Mouse (Mus musculus): ENCODE measurements around the gene Nudt21.
A peak's percentile ranks its signal among the peaks of the same experiment; 100 is the strongest.

Nudt21 gene

DNA sequence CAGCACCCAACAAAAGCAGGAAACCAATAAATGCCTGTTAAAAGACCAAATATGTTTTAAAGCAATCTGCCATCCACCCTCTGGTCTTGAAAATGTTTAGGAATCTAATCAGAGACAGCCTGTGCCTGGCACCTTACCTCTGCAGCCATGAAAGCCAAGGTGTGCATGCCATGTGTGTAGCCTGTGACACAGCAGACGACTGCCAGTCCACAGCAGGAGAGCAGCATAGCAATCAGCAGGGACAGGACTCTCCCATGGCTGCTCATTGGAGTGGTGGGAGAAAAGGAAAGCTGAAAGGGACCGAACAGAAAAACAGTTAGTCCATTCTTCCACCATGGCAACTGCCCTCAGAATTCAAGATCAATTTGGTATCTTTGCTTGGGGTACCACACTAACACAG is 37.9 kb downstream of the Nudt21 start:
- DNase-seq (ENCODE audit: low spot score) = no peak

DNA sequence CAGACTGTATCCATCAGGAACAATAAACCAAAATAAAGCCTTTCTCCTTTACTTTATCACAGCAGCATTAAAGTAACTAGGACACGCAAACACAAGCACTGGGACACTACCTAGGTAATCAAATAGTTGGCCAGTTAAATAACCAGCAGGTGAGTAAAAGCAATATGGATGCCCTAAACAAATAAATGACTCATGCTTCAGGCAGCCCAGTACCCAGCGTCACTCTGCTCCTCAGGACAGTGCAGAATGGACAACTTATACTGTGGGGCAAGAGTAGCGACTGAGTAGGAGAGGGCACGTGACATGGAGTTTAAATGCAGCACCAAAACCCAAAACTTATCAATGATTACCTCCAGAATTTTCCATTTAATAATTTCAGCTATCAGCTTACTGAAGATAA is 47.1 kb downstream of the Nudt21 start:
- DNase-seq (ENCODE audit: low spot score) = no peak

DNA sequence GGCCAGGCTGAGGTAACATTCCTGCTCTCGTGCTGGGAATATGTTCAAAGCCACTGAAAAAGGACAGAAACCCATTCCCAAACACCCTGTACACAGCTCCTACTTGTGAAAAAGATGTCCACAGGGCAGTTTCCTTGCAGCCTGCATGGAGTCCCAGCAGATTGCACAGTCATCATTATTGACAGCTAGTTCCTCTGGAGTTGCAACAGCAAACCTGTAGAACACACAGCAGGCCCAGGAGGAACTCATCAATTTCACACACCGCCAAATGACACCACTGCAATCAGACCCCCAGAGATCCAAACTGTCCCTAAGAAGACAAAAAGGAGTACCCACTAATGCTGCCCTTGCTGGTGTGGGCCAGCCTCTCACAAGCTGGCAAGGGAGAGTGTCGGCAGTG is 52.1 kb downstream of the Nudt21 start:
- no peak for DNase-seq (ENCODE audit: low spot score)

DNA sequence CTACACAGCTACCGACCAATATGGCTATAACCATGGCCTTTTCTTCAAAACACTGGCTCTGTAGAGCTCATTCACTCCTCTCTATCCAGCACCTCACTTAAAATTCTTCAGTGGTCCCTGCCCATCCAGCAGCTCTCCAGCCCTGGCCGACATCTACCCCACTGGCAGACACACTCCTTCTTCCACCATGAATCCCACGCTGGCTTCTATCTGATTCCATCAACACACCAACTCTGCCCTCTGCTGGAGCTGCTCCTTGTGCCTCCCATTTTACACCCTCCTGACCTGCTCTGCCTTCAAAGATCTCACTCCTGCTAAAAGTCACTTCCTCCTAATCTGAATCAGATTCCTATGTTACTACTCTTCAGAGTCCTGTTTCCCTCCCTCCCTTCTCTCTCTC is 53.0 kb downstream of the Nudt21 start:
- DNase-seq (ENCODE audit: low spot score) = no peak

DNA sequence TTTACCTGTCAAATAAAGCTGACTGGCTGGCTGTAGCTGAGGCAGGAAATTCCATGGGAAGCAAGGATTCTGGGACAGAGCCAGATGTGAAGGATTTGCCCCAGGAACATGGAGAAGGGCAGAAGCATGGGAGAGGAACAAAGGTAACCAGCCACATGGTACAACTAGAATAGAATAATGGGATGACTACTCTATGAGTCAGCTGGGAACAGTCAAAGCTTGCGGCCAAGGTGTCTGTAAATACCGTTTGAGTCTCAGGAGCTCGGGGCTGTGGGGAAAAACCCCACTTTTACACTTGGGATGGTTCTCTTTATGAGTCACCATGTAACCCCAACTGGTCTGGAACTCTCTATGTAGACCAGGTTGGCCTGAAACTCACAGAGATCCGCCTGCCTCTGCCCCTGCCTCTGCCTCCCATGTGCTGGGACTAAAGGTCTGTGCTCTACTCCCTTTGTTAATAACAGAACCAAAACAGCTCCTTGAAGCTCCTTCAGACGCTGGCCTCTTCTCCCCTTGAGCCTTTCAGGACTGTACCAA is 55.1 kb downstream of the Nudt21 start:
- DNase-seq (ENCODE audit: low spot score) = no peak

DNA sequence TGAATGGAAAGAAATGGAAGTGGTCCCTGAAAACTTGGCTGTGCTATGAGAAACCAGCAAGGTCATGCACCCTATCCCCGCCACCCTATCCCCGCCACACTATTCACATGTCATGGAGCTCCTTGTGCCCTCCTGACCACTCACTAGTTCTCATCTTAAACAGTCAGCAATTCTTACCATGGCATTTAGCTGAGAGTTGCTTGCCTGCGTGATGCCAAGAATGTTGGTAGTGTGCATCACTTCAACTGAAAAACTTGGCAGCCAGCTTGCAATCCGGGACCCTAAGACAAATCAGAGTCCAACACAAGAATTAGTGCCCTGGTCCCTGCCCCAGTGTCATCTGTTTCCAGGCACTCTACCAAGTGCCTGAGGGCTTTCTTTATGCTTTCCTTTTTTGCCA is 56.7 kb downstream of the Nudt21 start:
- DNase-seq (ENCODE audit: low spot score) = no peak

DNA sequence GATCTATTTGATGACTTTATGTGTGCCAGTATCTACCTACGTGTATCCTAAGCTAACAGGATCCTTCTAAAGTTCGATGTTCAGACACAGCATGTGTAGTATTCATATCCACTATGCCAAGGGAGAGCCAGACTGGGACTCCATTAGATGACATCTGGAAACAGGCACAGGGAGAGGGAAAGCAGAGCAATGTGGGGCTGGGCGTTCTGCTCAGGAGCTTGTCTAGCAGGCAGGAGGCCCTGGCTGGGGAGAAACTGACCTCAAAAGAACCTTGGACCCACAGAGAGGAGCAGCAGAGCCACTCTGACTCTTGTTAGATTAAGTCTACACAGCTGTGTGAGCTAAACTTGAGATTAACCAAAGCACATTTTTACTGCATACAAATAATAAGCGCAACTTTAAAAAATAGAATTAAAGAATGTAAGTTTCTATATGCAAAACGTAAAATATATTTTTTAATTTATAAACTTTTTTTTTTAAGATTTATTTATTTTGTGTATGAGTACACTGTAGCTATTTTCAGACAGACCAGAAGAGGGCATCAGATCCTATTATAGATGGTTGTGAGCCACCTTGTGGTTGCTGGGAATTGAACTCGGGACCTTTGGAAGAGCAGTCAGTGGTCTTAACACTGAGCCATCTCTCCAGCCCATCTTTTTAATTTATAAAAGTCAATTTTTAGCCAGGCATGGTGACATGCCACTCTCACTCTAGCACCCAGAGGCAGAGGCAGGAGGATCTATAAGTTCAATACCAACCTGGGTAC is 60.2 kb downstream of the Nudt21 start:
- no peak for DNase-seq (ENCODE audit: low spot score)

DNA sequence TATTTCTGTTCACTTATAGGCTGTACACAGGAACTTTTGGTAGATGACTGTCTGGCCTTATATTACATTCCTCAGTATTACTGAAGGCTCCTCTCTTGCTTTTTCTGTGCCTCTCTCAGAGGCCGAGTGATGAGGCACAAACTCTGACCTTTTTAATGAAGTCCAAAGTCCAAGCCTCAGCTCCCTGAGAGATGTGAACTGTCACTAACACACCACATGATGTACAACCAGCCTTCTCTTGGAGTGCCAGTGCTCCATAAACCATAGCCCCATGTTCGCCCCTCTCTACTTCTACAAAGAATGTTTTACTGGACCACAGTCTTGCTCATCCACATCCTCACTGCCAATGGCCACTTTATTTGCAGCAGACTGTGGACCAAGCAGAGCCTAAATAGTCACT is 61.5 kb downstream of the Nudt21 start:
- DNase-seq (ENCODE audit: low spot score) = no peak

DNA sequence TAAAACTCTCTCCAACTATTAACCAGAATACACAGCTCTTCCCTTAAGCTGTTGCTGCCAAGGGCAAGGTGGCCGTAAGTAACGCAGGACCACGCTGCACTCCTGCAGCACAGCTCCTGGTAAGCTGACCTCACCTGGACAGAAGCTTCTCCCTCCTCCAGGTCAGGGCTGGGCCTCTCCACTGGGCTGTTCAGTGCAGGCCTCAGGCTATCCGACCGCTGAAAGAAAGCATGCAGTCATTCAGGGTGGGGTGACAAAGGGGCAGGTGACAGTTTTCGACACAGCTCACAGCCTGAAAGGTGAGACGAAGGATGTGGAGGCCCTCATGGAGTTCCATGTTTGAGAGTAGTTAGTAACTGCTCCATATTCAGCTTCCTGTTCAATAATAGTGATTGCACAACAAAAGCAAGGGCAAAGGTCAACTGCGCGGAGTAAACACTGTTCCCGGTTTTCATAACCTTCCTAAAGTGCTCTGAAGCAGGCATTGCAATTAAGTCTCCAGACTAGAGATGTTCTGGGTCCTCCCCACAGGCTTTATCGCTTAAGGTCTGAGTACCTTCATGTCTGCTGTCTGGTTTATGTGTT is 62.1 kb downstream of the Nudt21 start:
- no peak for DNase-seq (ENCODE audit: low spot score)

DNA sequence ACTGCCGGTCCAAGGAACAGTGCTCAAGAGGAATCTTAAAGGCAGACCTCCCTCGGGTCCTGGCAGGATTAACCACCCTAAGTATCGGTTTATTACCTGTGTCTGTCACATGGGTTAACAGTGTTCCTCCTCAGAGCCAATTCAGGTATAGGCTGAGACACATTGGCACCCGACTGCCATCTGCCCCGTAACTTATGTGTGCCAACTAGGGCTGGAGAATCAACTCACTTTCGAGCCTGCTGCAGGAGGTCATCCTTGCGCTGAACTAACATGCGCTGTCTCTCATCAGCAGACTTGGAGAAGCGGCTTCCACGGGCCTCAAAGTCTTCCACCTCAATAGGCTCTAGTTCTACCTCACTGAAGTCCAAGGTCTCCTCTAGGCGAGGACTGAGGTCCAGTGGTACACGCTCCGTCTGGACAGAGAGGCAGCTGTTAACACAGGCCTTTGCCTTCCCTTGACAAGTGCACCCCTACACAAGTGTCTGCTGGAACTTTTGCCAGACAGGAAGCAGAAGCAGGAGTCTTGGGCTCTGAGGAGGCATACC is 62.9 kb downstream of the Nudt21 start:
- DNase-seq (ENCODE audit: low spot score) = no peak

DNA sequence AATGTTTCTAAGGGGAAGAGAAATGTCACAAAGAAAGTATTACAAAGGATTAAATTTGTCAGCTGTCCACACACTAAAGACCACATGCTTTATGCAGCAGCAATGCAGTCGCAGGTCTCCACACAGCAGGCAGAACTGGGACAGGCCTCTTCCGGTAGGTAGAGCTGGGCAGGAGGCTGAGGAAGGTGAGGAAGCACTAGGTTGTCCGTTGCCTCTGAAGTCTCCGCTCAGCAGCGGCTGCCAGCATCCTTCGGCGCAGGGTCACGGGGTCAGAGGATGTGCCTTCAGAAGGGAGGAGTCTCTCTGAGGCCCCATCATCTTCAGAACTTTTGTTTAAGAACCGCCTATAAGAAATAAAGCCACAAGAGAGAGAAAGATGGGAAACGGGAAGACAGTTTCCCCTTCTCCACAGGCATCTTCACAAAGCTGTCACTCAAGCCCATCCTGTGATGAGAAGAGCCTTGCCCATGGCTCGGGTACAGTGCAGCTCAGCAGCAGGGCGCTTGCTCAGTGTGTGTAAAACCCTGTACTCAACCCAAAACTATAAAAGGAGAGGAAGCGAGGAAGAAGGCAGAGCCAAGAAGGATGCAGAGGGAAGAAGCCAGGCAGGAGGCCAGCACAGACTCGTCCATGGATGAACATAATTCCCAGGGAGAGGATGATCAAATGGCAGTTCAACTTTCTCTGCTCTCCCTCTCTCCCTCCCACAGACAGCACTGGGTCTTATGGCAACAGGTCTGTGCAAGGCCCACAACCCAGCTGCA is 63.7 kb downstream of the Nudt21 start:
- no peak for DNase-seq (ENCODE audit: low spot score)

DNA sequence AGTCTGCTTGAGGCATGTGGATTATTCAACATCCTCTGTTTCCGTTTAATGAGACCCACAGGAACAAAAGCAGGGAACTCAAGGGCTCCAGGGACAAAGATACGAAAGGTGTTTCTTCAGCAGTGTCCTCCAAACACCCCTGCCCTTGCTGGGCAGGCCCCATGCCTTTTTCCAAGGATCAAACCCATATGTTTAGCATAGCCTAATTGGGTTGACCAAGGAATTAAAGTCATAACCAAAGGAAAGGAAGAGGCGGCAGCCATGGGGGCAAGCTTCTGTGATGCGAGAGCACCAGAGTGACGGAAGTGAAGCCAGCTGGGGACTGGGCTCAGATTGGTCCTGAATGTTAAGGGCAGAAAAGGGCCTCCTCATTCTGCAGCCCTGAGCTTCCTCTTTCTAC is 64.6 kb downstream of the Nudt21 start:
- no peak for DNase-seq (ENCODE audit: low spot score)

DNA sequence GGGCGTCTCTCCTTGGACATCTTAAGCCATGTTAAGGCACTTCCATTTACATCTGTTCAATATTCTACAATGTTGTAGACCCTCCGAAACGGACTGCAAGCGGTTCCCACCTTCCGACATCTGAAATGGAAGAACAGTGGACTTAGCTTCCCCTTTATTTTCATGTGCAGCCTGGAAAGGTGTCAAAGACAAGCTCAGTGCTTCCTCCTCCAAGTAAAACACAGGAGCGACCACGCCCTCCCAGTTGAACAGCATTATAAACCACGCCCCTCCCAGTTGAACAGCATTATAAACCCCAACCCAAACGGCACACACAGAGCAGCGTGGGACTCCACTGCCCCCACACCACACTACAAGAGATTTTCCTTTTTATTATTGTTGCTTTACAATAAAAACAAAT is 65.4 kb downstream of the Nudt21 start:
- no peak for DNase-seq (ENCODE audit: low spot score)

DNA sequence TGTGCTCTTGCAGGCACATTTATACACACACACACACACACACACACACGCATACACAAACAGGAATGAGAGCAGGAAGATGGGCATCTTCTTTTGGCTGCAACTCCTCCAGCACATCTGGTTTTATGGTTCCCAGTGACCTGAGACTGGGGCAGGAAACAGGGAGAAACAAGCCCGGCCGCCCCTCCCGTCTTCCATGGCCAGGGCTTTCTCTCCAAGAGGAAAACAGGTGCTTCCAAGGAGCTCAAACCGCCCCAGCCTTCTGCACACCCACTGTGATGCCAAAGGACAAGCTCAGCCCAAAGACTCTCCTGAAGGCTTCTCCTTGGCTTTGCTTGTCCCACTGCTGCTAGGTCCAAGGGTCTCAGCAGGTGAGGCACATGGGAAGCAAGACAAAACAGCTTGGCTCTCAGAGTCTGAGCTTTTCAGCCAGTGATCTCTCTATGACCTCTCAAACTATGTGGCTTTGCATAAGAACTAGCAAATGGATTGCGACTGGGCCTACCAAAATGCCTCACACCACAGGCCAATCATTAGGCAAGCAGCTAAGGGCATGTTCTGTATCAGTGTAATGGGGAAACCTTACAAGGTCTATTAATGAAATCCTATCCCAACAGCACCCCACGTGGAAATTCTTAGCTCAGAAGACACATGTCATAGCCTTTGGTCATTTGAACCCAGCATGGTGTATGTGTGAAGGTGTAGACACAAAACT is 67.0 kb downstream of the Nudt21 start:
- DNase-seq (ENCODE audit: low spot score) = peak; percentile 29

DNA sequence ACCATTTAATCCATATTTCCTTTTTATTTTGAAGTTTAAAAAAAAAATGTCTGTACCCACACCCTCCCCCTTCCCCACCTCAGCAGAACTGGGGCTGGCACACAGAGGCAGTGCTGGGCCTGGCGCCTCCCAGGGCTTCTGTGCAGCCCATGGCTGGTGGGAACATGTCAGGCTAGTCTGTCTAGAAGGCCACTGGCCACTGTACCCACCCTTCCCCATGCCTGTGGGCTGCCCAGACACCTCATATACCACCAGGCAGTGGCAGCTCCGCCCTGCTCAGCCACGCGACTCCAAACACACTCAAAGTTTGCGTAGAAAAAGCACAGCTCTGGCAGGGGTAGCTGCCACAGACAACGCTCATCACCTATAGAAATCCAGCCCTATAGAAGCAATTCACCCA is 68.5 kb downstream of the Nudt21 start:
- no peak for DNase-seq (ENCODE audit: low spot score)

All from ovary, postnatal 36 days (tissue).